Mouse (Mus musculus) midbrain, embryonic 10.5 days (tissue): ENCODE data around the gene Aup1. TPM values are rescaled to one million over a fixed set of nuclear protein-coding genes. Genes with fewer than 3 reads are reported as not detected.

Source experiments
- DNase-seq: peaks from one replicate; pipeline ENCODE4 v3.0.0-alpha.2; 2017; ENCODE audit warnings: low spot score
- H3K27ac ChIP-seq: fragments of 300-500 bp; sonication (generic); replicated peaks from 2 replicates; pipeline ENCODE4 v1.5.1; 2016; ENCODE audit warnings: mild to moderate bottlenecking
- H3K27me3 ChIP-seq: fragments of 300-500 bp; sonication (generic); 2 replicates; pipeline ENCODE4 v1.6.1; 2016; ENCODE audit warnings: low read depth, mild to moderate bottlenecking; ENCODE audit not compliant: poor library complexity, severe bottlenecking
- H3K36me3 ChIP-seq: fragments of 300-500 bp; sonication (generic); 2 replicates; pipeline ENCODE4 v1.6.1; 2016; ENCODE audit warnings: mild to moderate bottlenecking, moderate library complexity
- H3K4me1 ChIP-seq: fragments of 300-500 bp; sonication (generic); 2 replicates; pipeline ENCODE4 v1.6.1; 2016
- H3K4me3 ChIP-seq: fragments of 300-500 bp; sonication (generic); 2 replicates; pipeline ENCODE4 v1.5.1; 2016; ENCODE audit warnings: mild to moderate bottlenecking, moderate library complexity
- H3K9me3 ChIP-seq: fragments of 300-500 bp; sonication (generic); replicated peaks from 2 replicates; pipeline ENCODE4 v1.6.1; 2016; ENCODE audit warnings: mild to moderate bottlenecking
- WGBS: fragments of 180-500 bp; shearing (Covaris S2); methylation state at CpG from one replicate; pipeline ENCODE4 v1.1.7; 2016; 5-methylcytosine and 5-hydroxymethylcytosine counted together
- polyA plus RNA-seq: library from polyadenylated mRNA; unstranded; fragments of >200 nt; fragmentation: Nextera tagmentation; extraction: Ambion mirVana; gene quantifications from 2 replicates; pipeline ENCODE4 v1.2.1, GENCODE M21; 2016

Gene Aup1
- polyA plus RNA-seq, 1 experiment from 2014 or later = 162 TPM

DNA sequence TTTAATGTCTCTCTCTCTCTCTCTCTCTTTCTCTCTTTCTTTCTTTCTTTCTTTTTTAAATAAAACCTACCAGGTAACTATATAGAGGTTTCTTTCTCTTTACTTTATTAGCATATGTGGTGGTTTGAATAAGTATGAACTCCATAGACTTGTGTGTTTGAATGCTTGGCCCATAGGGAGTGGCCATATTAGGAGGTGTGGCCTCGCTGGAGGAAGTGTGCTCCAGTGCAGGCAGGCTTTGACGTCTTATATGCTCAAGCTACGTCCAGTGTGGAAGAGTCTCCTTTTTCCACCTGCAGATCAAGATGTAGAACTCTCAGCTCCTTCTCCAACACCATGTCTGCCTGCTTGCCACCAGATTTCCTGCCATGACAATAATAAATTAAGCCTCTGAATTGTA, 35.3 kb upstream of the Aup1 start:
- WGBS = 76% methylated on average over 3 of the region's 3 CpGs
- no peak for DNase-seq

DNA sequence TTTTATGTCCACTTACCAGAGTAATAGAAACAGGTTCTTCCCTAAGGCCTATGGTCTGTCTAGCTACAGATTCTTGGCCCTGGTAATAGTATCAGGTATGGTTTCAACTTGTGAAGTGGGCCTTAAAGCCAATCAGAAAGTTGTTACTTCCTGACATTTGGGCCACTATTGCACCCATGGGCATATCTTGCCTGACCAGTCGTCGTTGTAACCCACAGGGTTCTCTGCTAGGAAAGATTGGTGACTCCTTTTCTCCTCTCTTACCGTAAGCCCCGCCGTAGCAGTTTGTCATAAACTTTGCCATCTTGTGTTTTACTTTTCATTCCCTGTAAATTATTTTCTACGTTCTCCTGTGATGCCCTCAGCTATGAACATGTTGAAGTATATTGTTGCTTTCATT, 34.2 kb upstream of the Aup1 start:
- 88% methylated on average over 6 of the region's 6 CpGs for WGBS
- Histone ChIP-seq H3K27me3 (no peaks in the 10 kb centered on the region; the same call in 1 of the 2 replicates), H3K9me3 (no peaks in the 10 kb centered on the region), H3K4me3 (no peak overlapping the region), H3K36me3 (no peaks in the 10 kb centered on the region), H3K27ac (no peak overlapping the region), H3K4me1 (no peaks in the 10 kb centered on the region)
- DNase-seq = no peak

More for the DNA sequence above, 35.3 kb upstream of the Aup1 start:
- Histone ChIP-seq H3K27ac (no peak overlapping the region), H3K36me3 (no peaks in the 10 kb centered on the region), H3K4me3 (no peak overlapping the region), H3K9me3 (no peaks in the 10 kb centered on the region), H3K4me1 (no peaks in the 10 kb centered on the region), H3K27me3 (no peaks in the 10 kb centered on the region; the same call in 1 of the 2 replicates)

DNA sequence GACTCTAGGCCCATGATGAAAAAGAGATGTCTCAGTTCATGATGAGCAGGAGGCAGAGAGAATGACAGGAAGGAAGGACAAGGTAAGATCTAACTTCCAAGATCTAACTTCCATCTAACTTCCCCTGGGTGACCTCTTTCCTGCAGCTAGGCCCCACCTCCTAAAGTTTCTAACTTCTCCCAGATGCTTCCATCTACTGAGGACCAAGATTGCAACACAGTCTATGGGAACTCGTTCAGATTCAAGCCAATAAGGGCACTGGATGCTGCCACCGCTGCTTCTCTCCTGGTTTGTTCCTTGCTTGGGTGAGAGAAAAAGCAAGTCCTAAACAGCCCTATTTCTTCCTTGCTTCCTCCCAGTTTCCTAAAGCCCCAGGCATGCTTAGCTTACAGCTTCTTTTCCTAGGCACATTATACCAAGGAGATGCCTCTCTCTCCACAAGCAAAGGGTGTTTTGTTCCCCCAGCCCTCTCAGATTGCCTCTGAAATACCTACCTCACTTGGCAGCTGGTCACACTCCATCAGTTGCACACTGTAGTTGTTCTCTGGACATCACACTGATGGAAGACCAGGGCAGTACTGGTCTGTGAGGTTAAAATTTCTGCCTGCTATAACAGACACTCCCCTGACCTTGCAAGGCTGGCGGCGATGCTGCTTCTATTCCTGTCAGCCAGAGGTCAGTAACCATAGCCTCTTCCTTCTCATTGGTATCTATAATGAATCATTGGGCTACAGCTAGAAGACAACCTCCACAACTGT, 33.3 kb upstream of the Aup1 start:
- 86% methylated on average over 4 of the region's 4 CpGs for WGBS
- DNase-seq = no peak
- no peaks in the 10 kb centered on the region; the same call in 1 of the 2 replicates for H3K27me3 ChIP-seq
- H3K27ac ChIP-seq = no peak overlapping the region
- no peaks in the 10 kb centered on the region for H3K4me1 ChIP-seq
- H3K4me3 ChIP-seq = no peak overlapping the region
- no peaks in the 10 kb centered on the region for H3K9me3 ChIP-seq
- H3K36me3 ChIP-seq = no peaks in the 10 kb centered on the region

DNA sequence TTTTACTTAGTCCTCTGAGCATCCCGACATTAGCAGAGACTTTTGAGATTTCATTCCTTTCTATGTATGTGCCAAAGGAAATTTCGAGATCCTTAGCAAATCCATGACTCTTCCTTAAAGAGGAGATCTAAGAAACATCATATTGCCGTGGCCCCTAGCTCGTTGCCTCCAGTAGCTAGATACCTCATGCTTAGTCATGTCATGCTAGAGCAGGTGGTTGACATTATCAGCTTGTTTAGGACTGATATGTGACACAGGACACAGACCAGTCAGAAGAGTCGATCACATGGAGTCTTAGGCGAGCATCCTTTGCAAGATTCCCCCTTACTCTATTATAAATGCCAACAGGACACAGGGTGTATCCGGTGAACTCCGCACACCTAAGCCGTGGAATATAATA, 31.3 kb upstream of the Aup1 start:
- H3K4me3 ChIP-seq = no peak overlapping the region
- 87% methylated on average over 9 of the region's 9 CpGs for WGBS

DNA sequence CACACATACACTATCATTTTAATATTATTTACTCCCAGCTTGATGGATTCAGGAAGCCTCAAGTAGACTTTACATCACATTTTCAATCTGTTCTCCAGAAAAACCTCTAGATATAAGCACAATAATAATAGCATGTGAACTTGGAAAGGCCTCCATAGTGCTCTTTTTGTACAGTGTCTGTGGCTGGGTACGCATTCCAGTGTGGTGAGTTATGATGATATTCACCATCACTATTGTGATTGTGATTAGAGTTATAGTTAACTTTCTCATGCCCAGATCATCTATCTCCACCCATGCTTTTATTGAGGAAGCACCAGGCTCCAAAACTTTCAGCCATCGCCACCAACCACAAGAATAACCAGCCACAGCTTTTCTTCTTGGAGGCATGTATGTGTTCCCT, 30.5 kb upstream of the Aup1 start:
- H3K9me3 ChIP-seq = no peaks in the 10 kb centered on the region
- H3K4me1 ChIP-seq = no peaks in the 10 kb centered on the region
- peaks cover 18% of the 10 kb centered on the region for H3K27me3 ChIP-seq
- DNase-seq = no peak
- no peak overlapping the region for H3K27ac ChIP-seq
- H3K36me3 ChIP-seq = no peaks in the 10 kb centered on the region
- WGBS = 88% methylated on average over 2 of the region's 2 CpGs
- no peak overlapping the region for H3K4me3 ChIP-seq

More for the DNA sequence above, 31.3 kb upstream of the Aup1 start:
- Histone ChIP-seq H3K9me3 (no peaks in the 10 kb centered on the region), H3K4me1 (no peaks in the 10 kb centered on the region), H3K27ac (no peak overlapping the region), H3K27me3 (peaks cover 10% of the 10 kb centered on the region), H3K36me3 (no peaks in the 10 kb centered on the region)
- no peak for DNase-seq

DNA sequence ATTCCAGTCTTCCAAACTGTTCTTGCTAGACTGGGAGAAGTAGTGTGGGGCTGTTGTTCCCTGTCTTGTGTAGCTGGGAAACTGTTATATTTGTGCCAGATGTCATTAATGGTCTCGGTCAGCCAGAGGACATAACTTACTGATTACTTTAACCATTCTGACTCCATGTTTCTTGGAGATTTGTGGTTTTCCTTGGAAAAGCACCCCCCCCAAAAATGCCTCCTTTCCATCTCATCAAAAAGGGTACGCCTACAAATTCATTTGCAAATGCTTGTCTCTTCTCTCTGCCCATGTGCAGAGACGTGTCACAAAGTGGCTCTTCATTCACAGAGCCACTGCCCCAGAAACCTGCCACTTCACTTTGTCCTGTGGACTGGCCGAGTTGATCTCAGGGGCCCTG, 29.9 kb upstream of the Aup1 start:
- H3K27me3 ChIP-seq = peaks cover 24% of the 10 kb centered on the region
- H3K27ac ChIP-seq = no peak overlapping the region
- H3K4me1 ChIP-seq = peaks cover under 1% of the 10 kb centered on the region; the same call in 1 of the 2 replicates
- H3K4me3 ChIP-seq = no peak overlapping the region
- 77% methylated on average over 4 of the region's 4 CpGs for whole genome bisulfite sequencing
- no peak for DNase-seq
- no peaks in the 10 kb centered on the region for H3K36me3 ChIP-seq
- no peaks in the 10 kb centered on the region for H3K9me3 ChIP-seq

DNA sequence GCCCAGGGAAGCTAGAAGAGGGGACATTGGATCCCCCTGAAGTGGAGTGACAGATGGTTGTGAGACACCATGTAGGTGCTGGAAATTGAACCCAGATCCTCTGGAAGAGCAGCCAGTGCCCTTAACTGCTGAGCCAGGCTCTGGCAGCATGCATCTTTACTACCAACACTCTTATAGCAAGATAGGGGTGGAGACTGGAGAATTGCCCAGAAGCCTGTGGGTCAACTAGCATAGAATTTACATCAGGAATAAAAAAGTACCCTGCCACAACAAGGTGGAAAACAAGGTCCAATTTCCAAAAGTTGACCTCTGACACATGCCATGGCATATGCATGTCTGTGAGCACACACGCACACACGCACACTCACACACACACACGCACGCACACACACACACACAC, 29.1 kb upstream of the Aup1 start:
- WGBS = 91% methylated on average over 4 of the region's 4 CpGs
- Histone ChIP-seq H3K27ac (no peak overlapping the region), H3K4me1 (peaks cover 9% of the 10 kb centered on the region), H3K27me3 (peaks cover 32% of the 10 kb centered on the region), H3K9me3 (no peaks in the 10 kb centered on the region), H3K36me3 (no peaks in the 10 kb centered on the region), H3K4me3 (no peak overlapping the region)
- no peak for DNase-seq

DNA sequence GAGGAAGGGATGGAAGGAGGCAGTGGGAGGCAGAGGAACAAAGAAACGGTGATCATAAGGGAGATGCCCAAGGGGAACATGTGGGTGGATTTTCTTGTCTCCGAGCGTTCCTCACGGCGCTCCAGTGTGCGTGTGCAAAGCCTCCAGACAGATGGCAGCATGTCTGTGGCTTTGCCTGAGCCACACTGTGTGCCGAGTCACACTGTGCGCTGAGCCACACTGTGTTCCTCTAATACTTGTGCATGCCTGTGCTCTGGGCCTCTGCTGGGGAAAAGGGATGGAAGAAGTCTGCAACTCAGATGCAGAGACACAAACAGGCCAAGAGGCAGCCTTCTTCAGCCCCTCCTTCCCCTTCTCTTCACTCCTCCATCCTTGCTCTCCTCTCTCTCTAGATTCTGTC, 27.0 kb upstream of the Aup1 start:
- no peaks in the 10 kb centered on the region for H3K9me3 ChIP-seq
- DNase-seq = no peak
- peaks cover 53% of the 10 kb centered on the region for H3K27me3 ChIP-seq

DNA sequence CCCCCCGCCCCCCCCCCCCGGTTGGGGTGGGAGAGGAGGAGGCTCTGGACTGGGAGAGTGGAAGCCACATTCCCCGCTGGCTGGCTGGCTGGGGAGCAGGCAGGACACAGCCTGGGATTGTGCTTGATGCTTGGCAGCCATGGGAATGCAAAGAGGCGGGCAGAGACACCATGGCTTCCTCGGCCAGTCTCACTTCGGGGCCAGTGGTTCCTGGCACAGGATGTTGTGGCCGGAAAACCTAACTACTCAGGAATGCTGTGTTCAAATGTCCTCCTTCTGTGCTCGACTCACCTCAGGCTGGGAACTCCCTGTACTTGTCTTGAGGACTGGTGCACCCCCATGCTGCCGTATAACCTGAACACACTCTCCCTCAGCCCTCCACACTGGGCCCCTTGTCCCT, 26.6 kb upstream of the Aup1 start:
- Histone ChIP-seq H3K27me3 (peaks cover 57% of the 10 kb centered on the region), H3K9me3 (no peaks in the 10 kb centered on the region)
- 66% methylated on average over 7 of the region's 9 CpGs for WGBS

More for the DNA sequence above, 27.0 kb upstream of the Aup1 start:
- no peak overlapping the region for H3K4me3 ChIP-seq
- WGBS = 80% methylated on average over 8 of the region's 8 CpGs
- no peak overlapping the region for H3K27ac ChIP-seq
- H3K4me1 ChIP-seq = peaks cover 19% of the 10 kb centered on the region
- H3K36me3 ChIP-seq = 0 out of 2 replicates have a peak, but pooled peaks cover 5% of the 10 kb centered on the region

DNA sequence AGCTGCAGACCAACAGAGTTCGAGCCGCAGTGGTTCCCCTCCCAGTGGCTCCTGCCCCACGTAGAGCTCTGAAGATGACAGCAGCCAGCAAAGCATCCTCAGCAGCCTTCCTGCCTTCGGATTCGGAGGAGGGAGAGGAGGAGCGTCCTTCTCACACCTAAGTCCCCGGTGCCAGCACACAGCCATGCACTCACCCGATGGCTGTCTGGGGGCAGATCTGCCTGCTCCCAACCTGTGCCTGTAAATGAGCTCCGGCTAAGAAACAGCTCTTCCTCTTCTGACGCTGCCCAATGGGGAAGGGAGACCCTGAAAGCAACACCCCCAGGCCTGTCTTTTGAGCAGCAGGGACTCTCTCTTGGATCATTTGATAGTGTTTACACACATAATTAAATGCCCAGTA, 24.5 kb upstream of the Aup1 start:
- Histone ChIP-seq H3K9me3 (no peaks in the 10 kb centered on the region), H3K27me3 (peaks cover 71% of the 10 kb centered on the region), H3K27ac (no peak overlapping the region), H3K36me3 (0 out of 2 replicates have a peak, but pooled peaks cover 5% of the 10 kb centered on the region), H3K4me3 (no peak overlapping the region), H3K4me1 (peaks cover 42% of the 10 kb centered on the region)
- DNase-seq = no peak
- WGBS = 11% methylated on average over 10 of the region's 10 CpGs

More for the DNA sequence above, 26.6 kb upstream of the Aup1 start:
- H3K36me3 ChIP-seq = 0 out of 2 replicates have a peak, but pooled peaks cover 5% of the 10 kb centered on the region
- DNase-seq = no peak
- no peak overlapping the region for H3K27ac ChIP-seq
- H3K4me3 ChIP-seq = no peak overlapping the region
- H3K4me1 ChIP-seq = peaks cover 23% of the 10 kb centered on the region

DNA sequence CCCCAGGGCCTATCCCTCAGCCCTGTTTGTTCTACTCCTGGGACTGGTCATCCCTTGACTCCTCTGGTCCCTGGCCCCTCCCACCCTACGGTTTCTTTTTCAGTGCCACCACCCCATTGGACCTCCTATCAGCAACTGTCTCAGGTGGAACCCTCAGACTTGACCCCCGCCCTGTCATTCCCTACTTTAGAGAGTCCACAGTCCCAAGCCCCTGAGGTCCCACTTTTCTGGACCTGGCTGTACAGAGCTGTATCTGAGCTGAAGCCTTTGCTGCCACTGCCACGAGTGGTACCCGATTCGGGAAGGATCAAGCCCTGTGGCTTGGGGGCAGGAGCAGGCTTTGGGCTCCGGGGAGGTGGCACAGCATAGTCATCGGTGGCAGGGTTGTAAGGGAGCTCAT, 23.2 kb upstream of the Aup1 start:
- H3K27me3 ChIP-seq = peaks cover 84% of the 10 kb centered on the region
- no peaks in the 10 kb centered on the region for H3K9me3 ChIP-seq
- peaks cover 51% of the 10 kb centered on the region for H3K4me1 ChIP-seq
- 0 out of 2 replicates have a peak, but pooled peaks cover 5% of the 10 kb centered on the region for H3K36me3 ChIP-seq
- no peak overlapping the region for H3K4me3 ChIP-seq
- no peak overlapping the region for H3K27ac ChIP-seq
- DNase-seq = no peak
- 61% methylated on average over 7 of the region's 7 CpGs for WGBS

DNA sequence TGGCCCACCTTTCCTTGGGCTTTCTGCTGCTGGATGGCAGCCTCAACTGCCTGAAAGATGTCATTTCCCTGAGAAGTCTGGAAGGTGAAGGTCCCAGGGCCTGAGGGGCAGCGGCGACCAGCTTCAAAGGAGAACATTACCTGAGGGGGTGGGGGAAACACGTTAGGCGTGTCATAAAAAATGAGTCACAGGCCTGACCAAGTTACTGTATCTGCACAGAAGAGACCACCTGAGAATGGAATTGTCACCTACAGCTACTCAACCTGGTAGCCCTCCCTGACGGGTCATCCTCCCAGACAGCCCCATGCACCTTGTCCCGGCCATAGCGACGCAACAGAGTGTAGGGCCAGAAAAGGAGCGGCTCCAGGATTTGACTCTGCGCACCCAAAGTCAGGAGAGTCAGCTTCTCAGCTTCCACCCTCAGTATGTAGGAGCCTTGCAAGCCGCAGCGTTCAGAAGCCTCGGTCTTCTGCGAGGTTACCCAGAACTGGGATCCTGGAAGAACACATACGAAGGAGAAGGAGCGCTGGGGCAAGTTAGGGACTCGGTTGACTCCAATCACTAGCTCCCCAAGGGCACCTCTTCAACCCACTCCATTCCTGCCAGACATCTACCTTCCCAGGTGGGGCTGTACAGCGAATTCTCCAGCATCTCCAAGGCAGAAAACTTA, 22.3 kb upstream of the Aup1 start:
- Histone ChIP-seq H3K4me1 (peaks cover 51% of the 10 kb centered on the region), H3K27me3 (peaks cover 92% of the 10 kb centered on the region), H3K4me3 (peak overlapping the region; percentile 60), H3K36me3 (0 out of 2 replicates have a peak, but pooled peaks cover 5% of the 10 kb centered on the region), H3K27ac (peak overlapping the region; percentile 84; the same call in 1 of the 2 replicates), H3K9me3 (no peaks in the 10 kb centered on the region)
- WGBS = 12% methylated on average over 18 of the region's 18 CpGs
- DNase-seq = no peak

DNA sequence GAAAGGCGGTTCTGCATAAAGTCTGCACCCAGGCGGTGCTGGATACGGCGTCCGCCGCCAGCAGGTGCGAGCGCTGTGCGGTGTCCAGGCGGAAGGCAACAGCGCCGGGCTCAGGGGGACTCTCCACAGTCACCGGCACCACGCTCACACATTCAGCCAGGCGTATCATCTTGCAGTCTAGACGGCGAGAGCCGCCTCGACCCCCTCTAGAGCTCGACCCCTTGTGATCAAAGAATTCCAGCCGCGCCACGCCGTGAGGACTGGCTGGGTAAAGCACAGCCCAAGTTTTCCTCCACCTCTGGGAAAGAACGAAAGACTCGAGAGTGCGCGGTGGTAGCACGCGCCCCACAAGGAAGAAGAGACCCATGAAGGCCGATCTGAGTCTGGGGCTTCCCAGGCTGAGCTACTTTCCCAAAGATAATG, 21.5 kb upstream of the Aup1 start:
- peak; percentile 68 for DNase-seq
- Histone ChIP-seq H3K27me3 (peaks cover 93% of the 10 kb centered on the region), H3K4me3 (peak overlapping the region; percentile 60), H3K36me3 (0 out of 2 replicates have a peak, but pooled peaks cover 5% of the 10 kb centered on the region), H3K9me3 (no peaks in the 10 kb centered on the region), H3K27ac (peak overlapping the region; percentile 84), H3K4me1 (peaks cover 51% of the 10 kb centered on the region)
- 0% methylated on average over 31 of the region's 31 CpGs for WGBS
